Comparison of ENCODE assay signal across 21 mouse cellular contexts in the genomic region with DNA sequence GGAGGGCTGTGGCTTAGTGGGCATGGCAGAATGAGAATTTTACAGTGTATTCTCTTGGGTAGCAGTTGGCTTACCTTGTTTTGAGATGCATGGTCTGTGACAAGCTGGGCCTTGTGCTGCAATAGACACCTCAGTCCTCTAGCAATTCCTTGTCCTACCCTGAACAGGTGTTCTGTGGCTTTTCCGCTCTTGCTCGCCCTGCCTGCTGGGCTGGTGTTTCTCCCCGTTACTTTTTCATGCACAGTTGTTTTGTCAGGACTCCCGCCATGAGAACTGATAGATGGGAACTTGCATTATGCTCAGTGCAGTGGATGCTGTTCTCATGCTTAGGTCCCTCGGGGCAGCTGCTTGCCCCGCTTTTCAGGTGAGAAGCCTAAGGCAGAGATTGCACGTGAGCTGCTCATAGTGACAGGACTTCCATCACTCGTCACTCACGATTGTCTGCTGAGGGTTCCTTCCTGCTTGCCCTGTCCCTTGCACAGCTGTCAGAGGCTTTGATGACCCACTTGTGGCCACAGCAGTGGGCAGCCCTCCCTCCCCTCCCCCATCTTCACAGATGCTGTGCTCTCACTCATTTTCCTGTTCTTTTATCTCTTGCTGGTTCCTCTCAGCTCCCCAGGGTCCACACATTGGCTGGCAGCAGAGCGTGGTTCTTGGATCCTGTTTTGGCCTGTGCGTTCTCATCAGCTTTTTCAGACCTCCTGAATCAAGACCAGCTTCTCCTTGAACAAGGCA. TPM values are rescaled to one million over a fixed set of nuclear protein-coding genes. Genes with fewer than 3 reads are reported as not detected.
DNase-seq lines count a peak whose midpoint lies in the region; ATAC-seq and TF ChIP-seq lines count a peak whose summit lies in the region.
"Had no signal": no experiment of that assay in that cellular context is flagged by ENCODE, and none has a peak within 500 bp of the region (broad histone marks: within the 10 kb centered on the region; RNA-seq: fewer than 3 reads in every experiment).

No protein-coding gene starts in this region.

- intact Hi-C loops in heart, postnatal 36 days (cut with DNase I): no loop called here

- no peak overlapping the region for H3K4me3 ChIP-seq in heart, embryonic 12.5 days
- H3K4me3 ChIP-seq in CH12.LX (replicated peaks in 1 of 3; ENCODE audit: low read depth in 2 of 3, low read length in 2 of 3, poor library complexity in 1 of 3): peak overlapping the region in 2 of 3 experiments; percentile 29 to 40
- no peak overlapping the region for H3K4me3 ChIP-seq in thymus, adult 2 months (ENCODE audit: control insufficient read depth, insufficient read depth, low read length)
- H3K4me3 ChIP-seq in kidney, embryonic 16.5 days (ENCODE audit: low read length): no peak overlapping the region
- H3K4me3 ChIP-seq in intestine, embryonic 15.5 days (replicated peaks): no peak overlapping the region
- H3K4me3 ChIP-seq: embryonic facial prominence, embryonic 15.5 days; hindbrain, embryonic 12.5 days; limb, embryonic 13.5 days; midbrain, embryonic 12.5 days had no signal

- H3K79me2 ChIP-seq in CH12.LX (replicated peaks; ENCODE audit: control insufficient read depth, extremely low read depth, insufficient read depth, poor library complexity, severe bottlenecking): no peaks in the 10 kb centered on the region

- TF ChIP-seq CTCF in CH12.LX (conservative IDR thresholded peaks at IDR 0.05 in 1 of 2, IDR thresholded peaks at IDR 0.05 in 1 of 2; ENCODE audit: low read depth in 2 of 2, low read length in 2 of 2): no peak
- no peak for TF ChIP-seq CTCF in thymus, adult 2 months (IDR thresholded peaks at IDR 0.05; ENCODE audit: borderline replicate concordance, control insufficient read depth, extremely low read depth, insufficient read depth, low read length, poor library complexity)

- no peak for DNase-seq in heart, postnatal 36 days
- DNase-seq in A20 (ENCODE audit: low read depth, low spot score) (peak; percentile 81), CH12.LX (ENCODE audit: extremely low read depth) (peak; percentile 71)
- DNase-seq in thymus, adult 2 months: peak; percentile 41
- DNase-seq in embryo, embryonic 9.5 days (ENCODE audit: extremely low spot score): no peak
- DNase-seq: adrenal gland, adult 8-10 months; cerebellum, postnatal 14 days; forebrain, postnatal 0 days; kidney, postnatal 4 days; right cerebral cortex, postnatal 4 days had no signal

- no peak for TF ChIP-seq RAD21 in CH12.LX (IDR thresholded peaks at IDR 0.05; ENCODE audit: low read depth, low read length)

- no peak overlapping the region for H3K4me2 ChIP-seq in heart, embryonic 12.5 days
- peak overlapping the region; percentile 67 for H3K4me2 ChIP-seq in CH12.LX (ENCODE audit: insufficient read depth, low read depth, poor library complexity, severe bottlenecking)
- H3K4me2 ChIP-seq in kidney, embryonic 16.5 days (replicated peaks; ENCODE audit: low read depth, low read length): no peak overlapping the region
- no peak overlapping the region for H3K4me2 ChIP-seq in intestine, embryonic 15.5 days (replicated peaks)
- H3K4me2 ChIP-seq: embryonic facial prominence, embryonic 15.5 days; hindbrain, embryonic 12.5 days; limb, embryonic 13.5 days; midbrain, embryonic 12.5 days had no signal

- in situ Hi-C loops in CH12.LX (cut with MboI; ENCODE audit: low pct_ligation_motif_present, low pct_unique_long_range_greater_than_20kb, low sequenced_read_pairs): loop anchor here (10.0 kb wide), 1 partner anchor 141 kb away; no protein-coding TSS in a partner anchor

- no peak for TF ChIP-seq EP300 in CH12.LX (IDR thresholded peaks at IDR 0.05; ENCODE audit: low read length)

- H3K9ac ChIP-seq in heart, embryonic 12.5 days: no peak overlapping the region
- H3K9ac ChIP-seq in CH12.LX (ENCODE audit: insufficient read depth, low read depth): peak overlapping the region; percentile 53
- H3K9ac ChIP-seq in kidney, embryonic 16.5 days (replicated peaks; ENCODE audit: low read length): no peak overlapping the region
- no peak overlapping the region for H3K9ac ChIP-seq in intestine, embryonic 15.5 days
- H3K9ac ChIP-seq: embryonic facial prominence, embryonic 15.5 days; forebrain, postnatal 0 days; hindbrain, embryonic 12.5 days; limb, embryonic 13.5 days; liver, embryonic 14.5 days; midbrain, embryonic 12.5 days had no signal

- H3K4me1 ChIP-seq in heart, embryonic 12.5 days (replicated peaks): peaks cover 51% of the 10 kb centered on the region
- peaks cover 37 to 97% of the 10 kb centered on the region in 2 experiments for H3K4me1 ChIP-seq in CH12.LX (ENCODE audit: control insufficient read depth in 1 of 2, insufficient read depth in 2 of 2)
- peaks cover 27% of the 10 kb centered on the region for H3K4me1 ChIP-seq in thymus, adult 2 months (replicated peaks; ENCODE audit: control insufficient read depth, insufficient read depth, low read length)
- peaks cover 63% of the 10 kb centered on the region for H3K4me1 ChIP-seq in kidney, embryonic 16.5 days (ENCODE audit: insufficient read depth, low read length)
- H3K4me1 ChIP-seq in intestine, embryonic 15.5 days (replicated peaks): peaks cover 61% of the 10 kb centered on the region

- no peaks in the 10 kb centered on the region for H3K27me3 ChIP-seq in heart, embryonic 12.5 days (replicated peaks)
- H3K27me3 ChIP-seq in CH12.LX (replicated peaks): no peaks in the 10 kb centered on the region
- no peaks in the 10 kb centered on the region for H3K27me3 ChIP-seq in thymus, adult 2 months (ENCODE audit: control insufficient read depth, insufficient read depth, low read length)
- no peaks in the 10 kb centered on the region for H3K27me3 ChIP-seq in kidney, embryonic 16.5 days (ENCODE audit: insufficient read depth, low read length)
- H3K27me3 ChIP-seq in intestine, embryonic 15.5 days (replicated peaks): no peaks in the 10 kb centered on the region
- H3K27me3 ChIP-seq: embryonic facial prominence, embryonic 15.5 days; limb, embryonic 13.5 days; midbrain, embryonic 12.5 days; Patski had no signal

- H3K36me3 ChIP-seq in heart, embryonic 12.5 days: no peaks in the 10 kb centered on the region
- peaks cover 10 to 54% of the 10 kb centered on the region in 2 experiments for H3K36me3 ChIP-seq in CH12.LX (replicated peaks in 1 of 2; ENCODE audit: control insufficient read depth in 1 of 2, insufficient read depth in 1 of 2, low read length in 1 of 2)
- H3K36me3 ChIP-seq in thymus, adult 2 months (ENCODE audit: control insufficient read depth, insufficient read depth, low read length): no peaks in the 10 kb centered on the region
- H3K36me3 ChIP-seq in kidney, embryonic 16.5 days (ENCODE audit: insufficient read depth, low read length): no peaks in the 10 kb centered on the region
- no peaks in the 10 kb centered on the region for H3K36me3 ChIP-seq in intestine, embryonic 15.5 days
- H3K36me3 ChIP-seq: embryonic facial prominence, embryonic 15.5 days; hindbrain, embryonic 12.5 days; limb, embryonic 13.5 days; midbrain, embryonic 12.5 days had no signal

- H3K27ac ChIP-seq in heart, embryonic 12.5 days (ENCODE audit: poor library complexity, severe bottlenecking): no peak overlapping the region
- peak overlapping the region; percentile 98 for H3K27ac ChIP-seq in CH12.LX (ENCODE audit: insufficient read depth, low read depth)
- no peak overlapping the region for H3K27ac ChIP-seq in thymus, adult 2 months (ENCODE audit: control insufficient read depth, insufficient read depth, low read length)
- no peak overlapping the region for H3K27ac ChIP-seq in kidney, embryonic 16.5 days (ENCODE audit: low read length)
- no peak overlapping the region for H3K27ac ChIP-seq in intestine, embryonic 15.5 days
- H3K27ac ChIP-seq: embryonic facial prominence, embryonic 15.5 days; hindbrain, embryonic 12.5 days; limb, embryonic 13.5 days; liver, embryonic 14.5 days; macrophage; midbrain, embryonic 12.5 days had no signal

- WGBS in heart, embryonic 12.5 days: 39% methylated on average over 11 of the region's 11 CpGs
- WGBS in thymus, adult 2 months: 31% methylated on average over 11 of the region's 11 CpGs
- 77% methylated on average over 11 of the region's 11 CpGs for WGBS in kidney, embryonic 16.5 days
- 75% methylated on average over 11 of the region's 11 CpGs for WGBS in intestine, embryonic 15.5 days

- dilution Hi-C loops in CH12.LX (cut with MboI; ENCODE audit: extremely low pct_ligation_motif_present, extremely low pct_unique_long_range_greater_than_20kb, low sequenced_read_pairs): no loop called here

- peak; percentile 5; the same call in 1 of the 2 replicates for ATAC-seq in heart, embryonic 12.5 days (ENCODE audit: insufficient number of reproducible peaks, low FRiP score)
- no peak for ATAC-seq in kidney, embryonic 16.5 days (ENCODE audit: low FRiP score, low TSS enrichment)
- ATAC-seq in intestine, embryonic 15.5 days: no peak
- ATAC-seq: forebrain, postnatal 0 days; intestine, embryonic 16.5 days had no signal

- no peaks in the 10 kb centered on the region for H3K9me3 ChIP-seq in heart, embryonic 12.5 days (replicated peaks)
- no peaks in the 10 kb centered on the region for H3K9me3 ChIP-seq in CH12.LX (replicated peaks; ENCODE audit: low read length)
- H3K9me3 ChIP-seq in kidney, embryonic 16.5 days (ENCODE audit: low read length): no peaks in the 10 kb centered on the region
- no peaks in the 10 kb centered on the region for H3K9me3 ChIP-seq in intestine, embryonic 15.5 days
- H3K9me3 ChIP-seq: embryonic facial prominence, embryonic 15.5 days; hindbrain, embryonic 12.5 days; limb, embryonic 13.5 days; midbrain, embryonic 12.5 days had no signal

- no peak for TF ChIP-seq POLR2A in CH12.LX (IDR thresholded peaks at IDR 0.05; ENCODE audit: low read depth, low read length)
- no peak for TF ChIP-seq POLR2A in thymus, adult 2 months (IDR thresholded peaks at IDR 0.05; ENCODE audit: control insufficient read depth, extremely low read depth, insufficient read depth, low read length, poor library complexity)

TF ChIP-seq in CH12.LX, 34 proteins besides CTCF, POLR2A, EP300 and RAD21 (continues in another document):
- peak; percentile 25; the same call in 1 of the 2 replicates for TF ChIP-seq SIN3A (IDR thresholded peaks at IDR 0.05; ENCODE audit: low read length)
- peak; percentile 59; the same call in 1 of the 2 replicates for TF ChIP-seq CHD2 (IDR thresholded peaks at IDR 0.05; ENCODE audit: low read length)
- no peak for TF ChIP-seq SMC3 (IDR thresholded peaks at IDR 0.05; ENCODE audit: low read depth, low read length)
- TF ChIP-seq MYC (IDR thresholded peaks at IDR 0.05; ENCODE audit: low read depth, low read length): 0 out of 2 replicates have a peak, but pooled peaks have one; percentile 12
- TF ChIP-seq GABPA (IDR thresholded peaks at IDR 0.05; ENCODE audit: insufficient replicate concordance, low read depth, low read length): no peak

RNA-seq across cellular contexts. Expression of a gene that starts 40.3 kb away (rescaled TPM):
- 0.91 and 1.9 TPM in 2 replicates for polyA plus RNA-seq in heart, embryonic 12.5 days (2016; fragmentation: Nextera tagmentation; extraction: Ambion mirVana)
- 10 to 100 TPM; 22.2 to 24.0 TPM for total RNA-seq in heart, postnatal 36 days (2021)
- total RNA-seq in CH12.LX (2012; rRNA removed): 46.2 and 49.6 TPM in 2 replicates
- 24.8 and 26.9 TPM in 2 replicates for total RNA-seq in CH12.LX (2014; rRNA removed)
- polyA plus RNA-seq in CH12.LX (2012; ENCODE audit: insufficient read length, low read depth): 64.4 and 65.6 TPM in 2 replicates
- polyA plus RNA-seq in thymus, adult 2 months (2012; rRNA removed): 8.8 and 9.6 TPM in 2 replicates
- polyA plus RNA-seq in kidney, embryonic 16.5 days (2015; fragmentation: Nextera tagmentation; extraction: Ambion mirVana): 3.7 and 4.4 TPM in 2 replicates
- 3.2 and 4.1 TPM in 2 replicates for polyA plus RNA-seq in intestine, embryonic 15.5 days (2015; fragmentation: Nextera tagmentation; extraction: Ambion mirVana)

Comparison
In these comparisons a context has a peak if more than half of its experiments do, and no peak if none do; other contexts are left out.
1. H3K4me3 ChIP-seq: peak in CH12.LX (2 of 3); none in heart, embryonic 12.5 days (single experiment), thymus, adult 2 months (single experiment), kidney, embryonic 16.5 days (single experiment) and intestine, embryonic 15.5 days (single experiment).
2. DNase-seq: peak in A20 (single experiment), CH12.LX (single experiment) and thymus, adult 2 months (single experiment); none in heart, postnatal 36 days (0 of 2) and embryo, embryonic 9.5 days (single experiment).